Mouse (Mus musculus) limb, embryonic 10.5 days (tissue): ENCODE results near the gene Cct3. TPM values are rescaled to one million over a fixed set of nuclear protein-coding genes. Genes with fewer than 3 reads are reported as not detected.

Source experiments
- DNase-seq: peaks from one replicate; pipeline ENCODE4 v3.0.0-alpha.2; 2017; ENCODE audit warnings: low spot score
- H3K27ac ChIP-seq: fragments of 300-500 bp; sonication (generic); 2 replicates; pipeline ENCODE4 v1.5.1; 2016; ENCODE audit warnings: mild to moderate bottlenecking
- H3K27me3 ChIP-seq: fragments of 300-500 bp; sonication (generic); 2 replicates; pipeline ENCODE4 v1.6.1; 2016; ENCODE audit warnings: low read depth, mild to moderate bottlenecking; ENCODE audit not compliant: poor library complexity, severe bottlenecking
- H3K36me3 ChIP-seq: fragments of 300-500 bp; sonication (generic); 2 replicates; pipeline ENCODE4 v1.6.1; 2016; ENCODE audit warnings: mild to moderate bottlenecking, moderate library complexity
- H3K4me1 ChIP-seq: fragments of 300-500 bp; sonication (generic); 2 replicates; pipeline ENCODE4 v1.6.1; 2016
- H3K4me3 ChIP-seq: fragments of 300-500 bp; sonication (generic); 2 replicates; pipeline ENCODE4 v1.5.1; 2016; ENCODE audit warnings: mild to moderate bottlenecking, moderate library complexity
- H3K9me3 ChIP-seq: fragments of 300-500 bp; sonication (generic); replicated peaks from 2 replicates; pipeline ENCODE4 v1.6.1; 2016; ENCODE audit warnings: mild to moderate bottlenecking
- WGBS: fragments of 180-500 bp; shearing (Covaris S2); methylation state at CpG from one replicate; pipeline ENCODE4 v1.1.7; 2016; 5-methylcytosine and 5-hydroxymethylcytosine counted together
- polyA plus RNA-seq: library from polyadenylated mRNA; unstranded; fragments of >200 nt; fragmentation: Nextera tagmentation; extraction: Ambion mirVana; gene quantifications from 2 replicates; pipeline ENCODE4 v1.2.1, GENCODE M21; 2016

Gene Cct3
- polyA plus RNA-seq, 1 experiment from 2014 or later, result 834 TPM

GRCm38 (mm10) chr3:88299172-88299571 lies 2.3 kb downstream of the Cct3 start:
- H3K36me3 ChIP-seq, result peaks cover 61% of the 10 kb centered on the region
- no peak overlapping the region for H3K4me3 ChIP-seq
- H3K9me3 ChIP-seq, result no peaks in the 10 kb centered on the region
- WGBS, result 92% methylated on average over 1 of the region's 1 CpGs
- no peak overlapping the region for H3K27ac ChIP-seq
- DNase-seq, result no peak
- no peaks in the 10 kb centered on the region for H3K27me3 ChIP-seq
- peaks cover 15% of the 10 kb centered on the region for H3K4me1 ChIP-seq

DNA sequence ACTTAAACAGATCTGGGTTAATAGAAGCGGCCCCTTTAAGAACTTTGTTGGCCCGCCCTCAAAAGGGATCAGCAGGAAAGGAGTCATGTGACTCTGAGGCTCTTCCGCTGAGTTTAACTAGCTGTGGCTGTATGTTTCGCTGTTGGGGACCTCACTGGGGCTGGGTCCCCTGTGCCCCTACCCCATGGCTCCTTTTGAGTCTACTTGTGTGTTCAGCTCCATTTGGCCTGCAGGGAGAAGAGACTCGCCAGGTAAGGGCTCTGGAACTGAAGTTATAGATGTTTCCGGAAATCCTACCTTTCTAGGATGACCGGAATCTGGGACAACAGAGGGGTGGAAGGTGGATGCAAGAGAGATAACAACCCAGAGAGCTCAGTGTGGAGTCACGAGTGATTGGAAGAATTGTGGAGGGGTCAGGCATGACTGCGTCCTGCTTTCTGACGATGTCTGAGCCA lies 28.1 kb downstream of the Cct3 start, which contains the start of gene Glmp:
Gene Glmp (plus strand): TSS at position 73 of the 455 bp plus-strand sequence.
- peaks cover 83% of the 10 kb centered on the region for H3K36me3 ChIP-seq
- peak within 1 kb of the TSS; percentile 78 for H3K4me3 ChIP-seq
- peak within 1 kb of the TSS; percentile 80; the same call in 1 of the 2 replicates for H3K27ac ChIP-seq
- peak; percentile 68 for DNase-seq
- H3K4me1 ChIP-seq, result peaks cover 12% of the 10 kb centered on the region
- H3K9me3 ChIP-seq, result no peaks in the 10 kb centered on the region
- no peaks in the 10 kb centered on the region for H3K27me3 ChIP-seq
- whole genome bisulfite sequencing, result 4% methylated on average over 10 of the region's 10 CpGs

- WGBS, result 54% methylated on average over 5 of the region's 5 CpGs
- H3K36me3 ChIP-seq, result peaks cover 53% of the 10 kb centered on the region
These were observed 32.0 kb downstream of the Cct3 start for GRCm38 (mm10) chr3:88328956-88329355.

GRCm38 (mm10) chr3:88331282-88331681 lies 34.4 kb downstream of the Cct3 start:
- Histone ChIP-seq H3K4me3 (no peak overlapping the region), H3K4me1 (peaks cover 19% of the 10 kb centered on the region), H3K36me3 (peaks cover 47% of the 10 kb centered on the region), H3K9me3 (no peaks in the 10 kb centered on the region), H3K27me3 (no peaks in the 10 kb centered on the region), H3K27ac (no peak overlapping the region)
- WGBS, result 43% methylated on average over 2 of the region's 2 CpGs
- no peak for DNase-seq

More at GRCm38 (mm10) chr3:88328956-88329355, 32.0 kb downstream of the Cct3 start:
- peaks cover 15% of the 10 kb centered on the region for H3K4me1 ChIP-seq
- H3K4me3 ChIP-seq, result no peak overlapping the region
- DNase-seq, result no peak
- no peaks in the 10 kb centered on the region for H3K9me3 ChIP-seq
- H3K27ac ChIP-seq, result no peak overlapping the region
- H3K27me3 ChIP-seq, result no peaks in the 10 kb centered on the region

DNA sequence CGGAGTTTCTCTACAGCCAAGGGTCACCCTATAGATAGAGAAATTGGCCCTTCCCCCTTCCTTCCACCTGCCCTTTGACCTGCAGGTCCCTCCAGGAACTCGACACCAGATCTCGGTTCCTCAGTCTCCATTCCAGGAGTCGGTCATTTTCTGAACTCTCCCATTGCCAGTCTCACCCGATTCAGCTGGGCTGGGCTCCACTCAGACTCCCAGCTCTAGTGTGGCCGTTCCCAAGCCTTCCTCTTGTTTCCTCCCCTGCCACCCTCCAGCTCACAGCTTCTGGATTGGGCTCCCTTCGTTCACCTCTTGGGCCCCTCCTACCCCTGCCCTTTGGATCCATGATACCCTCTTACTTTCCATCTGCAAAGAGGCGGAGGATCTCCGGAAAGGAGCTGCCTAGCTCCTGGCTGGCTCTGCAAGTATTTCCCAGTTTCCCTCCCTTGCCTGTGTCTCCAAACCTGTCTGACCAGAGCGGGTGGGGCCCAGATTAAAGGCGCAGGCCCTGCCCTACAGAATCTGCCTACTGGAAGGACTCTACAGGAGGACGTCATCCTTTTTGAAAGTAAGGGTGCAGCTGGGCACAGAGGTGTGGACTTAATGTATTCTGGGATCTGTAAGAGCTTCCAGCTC lies 37.2 kb downstream of the Cct3 start:
- no peaks in the 10 kb centered on the region for H3K9me3 ChIP-seq
- peaks cover 37% of the 10 kb centered on the region for H3K36me3 ChIP-seq
- DNase-seq, result no peak
- no peak overlapping the region for H3K27ac ChIP-seq
- WGBS, result 47% methylated on average over 12 of the region's 12 CpGs
- peaks cover 32% of the 10 kb centered on the region for H3K4me1 ChIP-seq
- peak overlapping the region; percentile 1; the same call in 1 of the 2 replicates for H3K4me3 ChIP-seq
- no peaks in the 10 kb centered on the region for H3K27me3 ChIP-seq

DNA sequence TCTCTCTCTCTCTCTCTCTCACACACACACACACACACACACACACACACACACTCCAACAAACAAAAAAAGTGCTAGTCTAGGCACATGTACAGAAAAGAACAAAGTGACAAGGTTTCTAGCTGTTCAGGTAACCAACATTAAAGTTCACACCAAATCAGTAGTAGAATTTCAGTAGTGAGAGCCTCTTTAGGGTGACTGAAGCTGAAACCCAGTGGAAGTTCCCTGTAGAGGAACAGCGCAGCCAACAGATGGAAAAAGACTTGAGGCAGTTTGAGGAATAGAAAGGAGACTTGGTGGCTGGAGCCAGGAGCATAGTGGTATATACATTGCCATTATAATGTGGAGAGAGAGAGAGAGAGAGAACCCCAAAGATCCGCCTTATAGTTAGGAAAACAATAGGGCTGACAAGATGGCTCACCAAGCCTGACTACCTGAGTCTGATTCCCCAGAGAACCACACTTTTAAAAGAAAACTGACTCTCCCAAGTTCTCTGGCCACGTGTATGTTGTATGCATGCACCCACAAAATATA lies 38.1 kb downstream of the Cct3 start:
- peak overlapping the region; percentile 96 for H3K27ac ChIP-seq
- no peak for DNase-seq
- no peaks in the 10 kb centered on the region for H3K9me3 ChIP-seq
- H3K27me3 ChIP-seq, result no peaks in the 10 kb centered on the region
- 43% methylated on average over 3 of the region's 3 CpGs for WGBS
- H3K36me3 ChIP-seq, result peaks cover 29% of the 10 kb centered on the region
- H3K4me3 ChIP-seq, result peak overlapping the region; percentile 79
- H3K4me1 ChIP-seq, result peaks cover 32% of the 10 kb centered on the region

DNA sequence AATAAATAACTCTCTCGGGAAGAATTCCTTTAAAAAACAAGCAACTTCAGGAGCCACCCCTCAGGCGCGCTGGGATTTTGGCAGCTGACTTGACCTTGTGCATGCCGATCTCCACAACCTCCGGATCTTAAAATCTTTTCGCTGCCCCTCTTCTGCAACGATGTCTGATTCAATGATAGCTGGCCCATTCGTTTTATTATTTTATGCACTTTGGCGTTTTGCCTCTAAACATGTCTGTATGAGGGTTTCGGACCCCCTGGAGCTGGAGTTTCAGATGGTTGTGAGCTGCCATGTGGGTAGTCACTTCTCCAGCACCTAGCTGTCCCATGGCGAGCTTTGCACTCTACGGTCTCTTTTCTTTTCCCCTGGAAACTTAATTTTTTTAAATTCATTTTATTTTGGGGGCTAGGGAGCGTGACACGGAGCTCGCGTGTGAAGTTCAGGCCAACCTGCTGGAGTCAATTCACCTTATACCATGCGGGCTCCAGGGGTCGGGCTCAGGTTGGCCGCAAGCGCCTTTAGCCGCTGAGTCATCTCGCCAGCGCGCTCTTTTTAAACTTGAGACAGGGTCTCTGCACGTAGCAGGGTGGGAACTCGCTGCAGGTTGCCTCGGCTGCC lies 38.6 kb downstream of the Cct3 start:
- 1% methylated on average over 27 of the region's 27 CpGs for WGBS
- no peaks in the 10 kb centered on the region for H3K9me3 ChIP-seq
- peaks cover 30% of the 10 kb centered on the region for H3K36me3 ChIP-seq
- peak overlapping the region; percentile 79 for H3K4me3 ChIP-seq
- peak overlapping the region; percentile 96 for H3K27ac ChIP-seq
- peaks cover 32% of the 10 kb centered on the region for H3K4me1 ChIP-seq
- H3K27me3 ChIP-seq, result no peaks in the 10 kb centered on the region
- peak; percentile 39 for DNase-seq

GRCm38 (mm10) chr3:88336058-88337013 lies 39.4 kb downstream of the Cct3 start, which contains the start of the genes Tmem79 and Smg5:
TSS of gene Tmem79 (minus strand) at chr3:88336148.
TSS of gene Smg5 (plus strand) at chr3:88336260.
- Histone ChIP-seq H3K4me1 (peaks cover 32% of the 10 kb centered on the region), H3K4me3 (peak within 1 kb of the TSS; percentile 79), H3K27me3 (no peaks in the 10 kb centered on the region), H3K36me3 (peaks cover 38% of the 10 kb centered on the region), H3K9me3 (no peaks in the 10 kb centered on the region), H3K27ac (peak within 1 kb of the TSS; percentile 96)
- DNase-seq, result peak; percentile 96
- WGBS, result 3% methylated on average over 64 of the region's 66 CpGs

- Histone ChIP-seq H3K9me3 (no peaks in the 10 kb centered on the region), H3K27ac (0 out of 2 replicates have a peak overlapping the region, but pooled peaks have one; percentile 30), H3K4me3 (peak overlapping the region; percentile 79), H3K4me1 (peaks cover 32% of the 10 kb centered on the region), H3K27me3 (no peaks in the 10 kb centered on the region), H3K36me3 (peaks cover 47% of the 10 kb centered on the region)
- no peak for DNase-seq
- WGBS, result 84% methylated on average over 11 of the region's 11 CpGs
These were observed 40.6 kb downstream of the Cct3 start for GRCm38 (mm10) chr3:88337367-88338020.

- WGBS, result 96% methylated on average over 7 of the region's 7 CpGs
- peaks cover 48% of the 10 kb centered on the region for H3K36me3 ChIP-seq
- H3K9me3 ChIP-seq, result no peaks in the 10 kb centered on the region
- H3K4me3 ChIP-seq, result no peak overlapping the region
- no peaks in the 10 kb centered on the region for H3K27me3 ChIP-seq
- no peak overlapping the region for H3K27ac ChIP-seq
- no peak for DNase-seq
- H3K4me1 ChIP-seq, result peaks cover 32% of the 10 kb centered on the region
These were observed 41.4 kb downstream of the Cct3 start for GRCm38 (mm10) chr3:88338316-88338715.

DNA sequence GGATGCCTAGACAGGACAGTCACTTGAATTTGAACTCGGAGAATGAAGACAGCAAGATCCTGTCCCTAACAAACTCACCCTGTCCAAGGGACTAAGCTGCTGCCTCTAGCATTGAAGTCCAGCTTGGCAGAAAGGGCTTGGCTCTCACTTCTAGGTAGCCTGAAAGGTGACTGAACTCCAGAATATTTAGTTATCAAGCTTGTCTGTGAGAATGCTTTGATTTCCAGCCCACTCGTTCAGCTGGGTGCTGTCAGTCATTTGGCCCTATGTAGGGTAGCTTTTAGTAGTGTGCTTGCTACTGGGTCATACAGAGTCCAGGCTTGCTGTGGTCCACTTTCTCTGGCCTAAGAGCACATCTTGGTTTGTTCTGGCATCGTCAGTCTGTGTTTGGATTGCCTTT lies 42.1 kb downstream of the Cct3 start:
- Histone ChIP-seq H3K9me3 (no peaks in the 10 kb centered on the region), H3K27ac (no peak overlapping the region), H3K4me3 (no peak overlapping the region), H3K27me3 (no peaks in the 10 kb centered on the region), H3K4me1 (peaks cover 28% of the 10 kb centered on the region), H3K36me3 (peaks cover 55% of the 10 kb centered on the region)
- DNase-seq, result no peak
- WGBS, result 83% methylated on average over 3 of the region's 3 CpGs

DNA sequence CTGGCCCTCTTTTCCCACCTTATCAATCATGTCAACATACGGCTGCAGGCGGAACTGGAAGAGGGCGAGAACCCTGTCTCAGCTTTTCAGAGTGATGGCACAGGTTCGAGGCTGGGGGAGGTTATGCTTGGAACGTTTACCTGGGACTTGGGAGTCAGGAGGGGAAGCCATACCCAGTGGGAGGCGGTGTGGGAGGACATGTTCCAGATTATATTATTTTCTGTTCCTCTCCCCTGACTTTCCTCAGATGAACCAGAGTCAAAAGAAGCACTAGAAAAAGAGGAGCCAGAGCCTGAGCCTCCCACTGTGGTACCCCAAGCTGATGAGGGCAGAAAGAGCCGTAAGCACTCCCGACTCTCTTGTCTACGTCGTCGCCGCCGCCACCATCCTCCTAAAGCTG lies 53.8 kb downstream of the Cct3 start:
- H3K36me3 ChIP-seq, result peaks cover 100% of the 10 kb centered on the region

More for the DNA sequence above, 53.8 kb downstream of the Cct3 start:
- Histone ChIP-seq H3K27me3 (no peaks in the 10 kb centered on the region), H3K4me3 (no peak overlapping the region), H3K4me1 (no peaks in the 10 kb centered on the region), H3K9me3 (no peaks in the 10 kb centered on the region), H3K27ac (no peak overlapping the region)
- WGBS, result 88% methylated on average over 13 of the region's 13 CpGs
- no peak for DNase-seq
